Mouse (Mus musculus) liver, postnatal 0 days (tissue): ENCODE data around the gene Ubl5. TPM values are rescaled to one million over a fixed set of nuclear protein-coding genes. Genes with fewer than 3 reads are reported as not detected.

Experiments used
- ATAC-seq: fragments of 200-750 bp; cut with Nextera tagmentation; 2 replicates; pipeline ENCODE4 v1.8.0; 2017; ENCODE audit warnings: mild to moderate bottlenecking, moderate library complexity
- DNase-seq: peaks from one replicate; pipeline ENCODE4 v3.0.0-alpha.2; 2016
- H3K27ac ChIP-seq: fragments of 300-500 bp; sonication (generic); 2 replicates; pipeline ENCODE4 v1.5.1; 2014; ENCODE audit warnings: antibody characterized with exemption, moderate library complexity, mild to moderate bottlenecking, low read depth
- H3K27me3 ChIP-seq: fragments of 300-500 bp; sonication (generic); 2 replicates; pipeline ENCODE4 v1.6.1; 2014; ENCODE audit warnings: low read length, control low read depth, mixed read lengths; ENCODE audit not compliant: insufficient read depth
- H3K36me3 ChIP-seq: fragments of 300-500 bp; sonication (generic); replicated peaks from 2 replicates; pipeline ENCODE4 v1.6.1; 2014; ENCODE audit warnings: mild to moderate bottlenecking, control low read depth, low read length, moderate library complexity, mixed read lengths; ENCODE audit not compliant: insufficient read depth
- H3K4me1 ChIP-seq: fragments of 300-500 bp; sonication (generic); 2 replicates; pipeline ENCODE4 v1.6.1; 2014; ENCODE audit warnings: antibody characterized with exemption, mild to moderate bottlenecking, control low read depth; ENCODE audit not compliant: insufficient read depth
- H3K4me2 ChIP-seq: fragments of 300-500 bp; sonication (generic); 2 replicates; pipeline ENCODE4 v1.6.1; 2014; ENCODE audit warnings: low read depth, mild to moderate bottlenecking, low read length, moderate library complexity, mixed read lengths
- H3K4me3 ChIP-seq: fragments of 300-500 bp; sonication (generic); 2 replicates; pipeline ENCODE4 v1.5.1; 2014; ENCODE audit warnings: low read depth, low read length
- H3K9ac ChIP-seq: fragments of 300-500 bp; sonication (generic); replicated peaks from 2 replicates; pipeline ENCODE4 v1.6.1; 2014; ENCODE audit warnings: mild to moderate bottlenecking, moderate library complexity
- H3K9me3 ChIP-seq: fragments of 300-500 bp; sonication (generic); 2 replicates; pipeline ENCODE4 v1.6.1; 2016; ENCODE audit warnings: mild to moderate bottlenecking, control low read depth, low read length, mixed read lengths
- CTCF ChIP-seq: sonication (generic); IDR thresholded peaks from 2 replicates; pipeline ENCODE4 v1.5.1; 2016; ENCODE audit warnings: antibody characterized with exemption, low read depth
- EP300 ChIP-seq: IDR thresholded peaks from 2 replicates; pipeline ENCODE4 v1.6.1; 2016; ENCODE audit warnings: antibody characterized with exemption, low read depth, mild to moderate bottlenecking
- WGBS: fragments of 180-500 bp; shearing (Covaris S2); extraction: QIAGEN DNeasy Blood & Tissue Kit; methylation state at CpG from one replicate; pipeline ENCODE4 v1.1.7; 2014; ENCODE audit not compliant: insufficient replicate concordance; 5-methylcytosine and 5-hydroxymethylcytosine counted together
- polyA plus RNA-seq: library from polyadenylated mRNA; unstranded; fragments of >200 nt; fragmentation: Nextera tagmentation; extraction: Ambion mirVana; gene quantifications from 2 replicates; pipeline ENCODE4 v1.2.1, GENCODE M21; 2015

The Ubl5 gene
- polyA plus RNA-seq, 1 experiment from 2014 or later = 257 TPM

DNA sequence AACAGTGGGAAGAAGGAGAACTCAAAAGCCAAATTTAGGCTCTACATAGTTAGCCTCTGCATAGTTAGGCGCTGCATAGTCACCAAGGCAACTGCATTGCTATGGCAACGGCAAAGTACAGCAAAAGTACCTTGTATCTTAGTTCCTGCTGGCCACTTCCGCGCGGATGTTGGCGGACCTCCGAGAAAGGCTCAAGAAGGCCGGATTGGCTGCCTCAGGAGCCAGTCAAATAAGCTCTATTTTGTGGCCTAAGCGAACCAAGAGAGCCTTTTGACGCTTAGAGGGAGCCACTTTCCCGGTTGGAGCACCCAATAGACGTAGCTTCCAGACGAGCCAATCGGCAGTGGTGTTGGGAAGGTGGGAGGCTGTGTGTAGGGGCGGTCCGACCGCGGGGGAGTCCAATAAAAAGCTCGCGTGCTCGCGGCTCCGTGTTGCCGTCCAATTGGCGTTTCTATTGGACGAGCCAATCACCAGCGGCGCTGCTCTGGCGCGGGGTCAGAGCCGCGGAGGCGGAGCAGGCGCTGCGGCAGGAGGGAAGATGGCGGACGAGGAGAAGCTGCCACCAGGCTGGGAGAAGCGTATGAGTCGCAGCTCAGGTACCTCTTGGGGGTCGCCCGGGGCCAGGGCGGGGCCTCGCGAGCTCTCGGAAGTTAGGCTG lies 9.1 kb downstream of the Ubl5 start, which contains the start of gene Pin1:
Gene Pin1, plus strand, starts transcription at position 494 of the 658 bp plus-strand sequence.
- TF ChIP-seq CTCF (peak; percentile 5; the same call in 1 of the 2 replicates), EP300 (peak; percentile 13; the same call in 1 of the 2 replicates)
- Histone ChIP-seq H3K36me3 (peaks cover 23% of the 10 kb centered on the region), H3K9me3 (no peaks in the 10 kb centered on the region), H3K4me1 (0 out of 2 replicates have a peak, but pooled peaks cover 14% of the 10 kb centered on the region), H3K27ac (peak within 1 kb of the TSS; percentile 48; the same call in 1 of the 2 replicates), H3K9ac (peak within 1 kb of the TSS; percentile 93), H3K4me2 (peak within 1 kb of the TSS; percentile 93), H3K27me3 (no peaks in the 10 kb centered on the region), H3K4me3 (peak within 1 kb of the TSS; percentile 97)
- DNase-seq = peak; percentile 97
- WGBS = 1% methylated on average over 45 of the region's 45 CpGs
- peak; percentile 99 for ATAC-seq

GRCm38 (mm10) chr9:20652260-20652658 lies 9.6 kb downstream of the Ubl5 start:
- 0% methylated on average over 21 of the region's 25 CpGs for WGBS
- TF ChIP-seq EP300 (no peak), CTCF (no peak)
- Histone ChIP-seq H3K36me3 (peaks cover 26% of the 10 kb centered on the region), H3K9me3 (no peaks in the 10 kb centered on the region), H3K4me2 (peak overlapping the region; percentile 93), H3K9ac (peak overlapping the region; percentile 93), H3K4me3 (peak overlapping the region; percentile 97), H3K4me1 (0 out of 2 replicates have a peak, but pooled peaks cover 14% of the 10 kb centered on the region), H3K27me3 (no peaks in the 10 kb centered on the region), H3K27ac (peak overlapping the region; percentile 48; the same call in 1 of the 2 replicates)
- ATAC-seq = peak; percentile 4; the same call in 1 of the 2 replicates
- DNase-seq = no peak

DNA sequence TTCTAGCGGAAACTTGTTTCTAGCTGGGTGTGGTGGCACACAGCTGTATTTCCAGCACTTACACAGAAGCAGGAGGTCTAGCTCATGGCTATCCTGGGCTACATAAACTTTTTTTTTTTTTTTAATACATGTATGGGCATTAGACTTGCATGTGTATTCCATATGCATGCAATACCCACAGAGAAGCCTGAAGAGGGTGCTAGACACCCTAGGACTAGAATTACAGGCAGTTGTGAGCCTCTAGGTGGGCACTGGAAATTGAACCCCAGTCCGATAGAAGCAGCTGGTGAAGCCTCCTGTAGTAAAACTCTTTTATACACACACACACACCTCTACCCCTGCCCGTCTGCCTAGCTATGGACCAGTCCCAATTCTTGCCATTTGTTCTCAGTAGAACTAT lies 11.2 kb downstream of the Ubl5 start:
- Histone ChIP-seq H3K4me3 (no peak overlapping the region), H3K4me1 (0 out of 2 replicates have a peak, but pooled peaks cover 14% of the 10 kb centered on the region), H3K9ac (no peak overlapping the region), H3K36me3 (peaks cover 39% of the 10 kb centered on the region), H3K9me3 (no peaks in the 10 kb centered on the region), H3K27me3 (no peaks in the 10 kb centered on the region), H3K27ac (no peak overlapping the region), H3K4me2 (no peak overlapping the region)
- DNase-seq = no peak
- 94% methylated on average over 3 of the region's 3 CpGs for WGBS
- TF ChIP-seq CTCF (peak; percentile 18; the same call in 1 of the 2 replicates), EP300 (no peak)
- no peak for ATAC-seq

DNA sequence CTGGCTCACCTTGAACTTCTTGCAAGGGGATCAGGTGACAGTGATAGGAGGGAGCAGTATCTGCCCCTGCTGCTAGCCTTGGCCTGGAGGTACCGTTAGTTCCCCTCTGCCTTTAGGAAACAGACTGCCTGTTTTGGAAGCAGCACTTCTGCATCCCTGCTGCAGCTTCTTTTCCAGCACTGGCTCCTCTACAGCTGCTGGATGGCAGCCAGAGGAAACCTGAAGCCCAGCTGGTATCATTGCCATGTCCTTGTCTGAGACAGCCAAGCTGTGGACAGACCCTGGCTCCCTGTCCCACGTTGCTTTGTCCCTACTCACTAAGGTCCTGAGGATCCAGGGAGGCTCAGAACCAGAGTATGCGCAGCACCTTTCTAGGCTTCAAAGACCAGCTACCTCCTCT lies 14.9 kb downstream of the Ubl5 start:
- no peak overlapping the region for H3K4me3 ChIP-seq
- H3K27me3 ChIP-seq = no peaks in the 10 kb centered on the region
- TF ChIP-seq CTCF (no peak), EP300 (no peak)
- WGBS = 82% methylated on average over 3 of the region's 3 CpGs
- no peak overlapping the region for H3K4me2 ChIP-seq
- ATAC-seq (no peak), DNase-seq (no peak)
- H3K9ac ChIP-seq = no peak overlapping the region
- no peak overlapping the region for H3K27ac ChIP-seq
- peaks cover 66% of the 10 kb centered on the region for H3K36me3 ChIP-seq
- no peaks in the 10 kb centered on the region for H3K9me3 ChIP-seq
- 0 out of 2 replicates have a peak, but pooled peaks cover 7% of the 10 kb centered on the region for H3K4me1 ChIP-seq

DNA sequence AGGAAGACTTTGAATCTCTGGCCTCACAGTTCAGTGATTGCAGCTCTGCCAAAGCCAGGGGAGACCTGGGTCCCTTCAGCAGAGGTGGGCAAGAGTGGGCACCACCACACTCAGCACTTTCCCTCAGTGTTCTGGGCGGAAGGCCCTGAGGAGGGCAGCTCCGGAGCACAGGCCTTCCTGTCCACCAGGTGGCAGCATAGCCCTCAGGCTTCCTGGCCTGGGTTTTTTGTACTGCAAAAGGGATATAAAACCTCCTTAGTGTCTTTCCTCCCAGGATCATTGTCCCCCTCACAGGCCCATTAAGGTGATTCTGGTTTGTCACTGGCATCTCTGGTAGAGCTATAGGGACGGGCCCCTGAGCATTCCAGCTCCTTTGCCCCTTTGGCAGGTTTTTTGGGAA lies 19.6 kb downstream of the Ubl5 start:
- Histone ChIP-seq H3K36me3 (peaks cover 57% of the 10 kb centered on the region), H3K4me3 (no peak overlapping the region), H3K27me3 (no peaks in the 10 kb centered on the region), H3K4me2 (no peak overlapping the region), H3K27ac (no peak overlapping the region), H3K9ac (no peak overlapping the region), H3K9me3 (no peaks in the 10 kb centered on the region), H3K4me1 (no peaks in the 10 kb centered on the region)
- 48% methylated on average over 3 of the region's 3 CpGs for WGBS
- DNase-seq (peak; percentile 76), ATAC-seq (peak; percentile 46)
- TF ChIP-seq EP300 (no peak), CTCF (peak; percentile 85)

GRCm38 (mm10) chr9:20662874-20663273 lies 20.2 kb downstream of the Ubl5 start:
- H3K27ac ChIP-seq = no peak overlapping the region
- no peak overlapping the region for H3K9ac ChIP-seq
- H3K4me3 ChIP-seq = no peak overlapping the region
- H3K4me1 ChIP-seq = no peaks in the 10 kb centered on the region
- H3K9me3 ChIP-seq = no peaks in the 10 kb centered on the region
- no peaks in the 10 kb centered on the region for H3K27me3 ChIP-seq
- ATAC-seq = no peak
- no peak overlapping the region for H3K4me2 ChIP-seq
- WGBS = 94% methylated on average over 8 of the region's 8 CpGs
- H3K36me3 ChIP-seq = peaks cover 51% of the 10 kb centered on the region
- DNase-seq = no peak
- no peak for TF ChIP-seq EP300
- TF ChIP-seq CTCF = no peak
